Mouse (Mus musculus): ENCODE measurements at regions not wholly inside any gene's neighbourhood (a gene's known extent, or its start where the extent isn't known, plus 50 kb on each side); places are given as distances from the start of the nearest gene placed in this dataset.

- H3K4me1 ChIP-seq (replicated peaks) = no peaks in the 10 kb centered on the region
These were observed 102.3 kb downstream of the Pja2 start for GRCm38 (mm10) chr17:64229225-64229976.

DNA sequence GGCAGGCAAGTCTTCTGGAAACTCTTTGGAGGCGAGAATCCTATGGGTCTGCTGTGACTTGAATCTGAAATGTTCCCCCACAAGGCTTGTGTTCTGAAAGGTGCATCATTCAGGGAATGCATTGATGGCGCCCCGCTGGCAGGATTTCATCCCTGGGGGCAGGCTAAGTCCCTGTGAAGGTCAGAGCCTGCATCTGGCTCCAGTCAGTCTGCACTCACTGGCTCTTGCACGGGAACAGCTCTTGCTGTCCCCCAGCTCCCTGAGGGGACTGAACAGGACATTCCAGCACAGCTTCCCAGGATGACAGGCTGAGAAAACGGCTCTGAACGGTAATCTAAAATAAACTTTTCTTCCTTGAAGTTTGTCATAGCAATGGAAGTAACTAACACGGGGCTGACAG, 117.1 kb downstream of the Pja2 start:
- Histone ChIP-seq H3K9me3 (no peaks in the 10 kb centered on the region), H3K9ac (no peak overlapping the region), H3K4me3 (no peak overlapping the region), H3K4me2 (no peak overlapping the region), H3K27ac (replicated peaks) (no peak overlapping the region), H3K36me3 (no peaks in the 10 kb centered on the region), H3K4me1 (replicated peaks) (no peaks in the 10 kb centered on the region; the same call in 1 of the 2 replicates), H3K27me3 (no peaks in the 10 kb centered on the region)
- no peak for ATAC-seq (ENCODE audit: low FRiP score, low read depth)
- 32% methylated on average over 7 of the region's 7 CpGs for WGBS

More at GRCm38 (mm10) chr17:64229225-64229976, 102.3 kb downstream of the Pja2 start:
- no peaks in the 10 kb centered on the region for H3K36me3 ChIP-seq
- H3K9me3 ChIP-seq = no peaks in the 10 kb centered on the region
- no peak for ATAC-seq (ENCODE audit: low FRiP score, low read depth)
- no peak overlapping the region for H3K9ac ChIP-seq
- H3K4me2 ChIP-seq = no peak overlapping the region
- H3K27me3 ChIP-seq = no peaks in the 10 kb centered on the region
- no peak overlapping the region for H3K4me3 ChIP-seq
- 53% methylated on average over 5 of the region's 5 CpGs for WGBS
- H3K27ac ChIP-seq (replicated peaks) = no peak overlapping the region

DNA sequence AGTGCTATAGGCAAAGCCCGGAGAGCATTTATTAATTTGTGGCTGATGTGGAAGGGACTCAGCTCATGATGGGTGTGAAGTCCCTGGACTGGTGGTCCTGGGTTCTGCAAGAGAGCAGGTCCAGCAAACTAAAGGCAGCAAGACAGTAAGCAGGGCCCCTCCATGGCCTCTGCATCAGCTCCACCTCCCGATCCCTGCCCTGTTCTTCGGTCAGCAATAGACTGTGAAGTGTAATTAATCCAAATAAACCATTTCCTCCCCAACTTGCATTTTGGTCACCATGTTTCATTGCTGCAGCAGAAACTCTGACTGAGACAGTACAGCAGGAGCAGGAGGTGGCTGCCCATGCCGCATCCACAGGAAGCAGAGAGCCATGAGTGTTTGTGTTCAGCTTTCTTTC, 118.5 kb downstream of the Pja2 start:
- H3K4me1 ChIP-seq (replicated peaks) = no peaks in the 10 kb centered on the region; the same call in 1 of the 2 replicates
- no peak overlapping the region for H3K27ac ChIP-seq (replicated peaks)
- H3K9ac ChIP-seq = no peak overlapping the region
- H3K4me2 ChIP-seq = no peak overlapping the region
- no peaks in the 10 kb centered on the region for H3K9me3 ChIP-seq
- ATAC-seq (ENCODE audit: low FRiP score, low read depth) = no peak
- H3K27me3 ChIP-seq = no peaks in the 10 kb centered on the region
- 86% methylated on average over 4 of the region's 4 CpGs for WGBS
- no peaks in the 10 kb centered on the region for H3K36me3 ChIP-seq
- no peak overlapping the region for H3K4me3 ChIP-seq

DNA sequence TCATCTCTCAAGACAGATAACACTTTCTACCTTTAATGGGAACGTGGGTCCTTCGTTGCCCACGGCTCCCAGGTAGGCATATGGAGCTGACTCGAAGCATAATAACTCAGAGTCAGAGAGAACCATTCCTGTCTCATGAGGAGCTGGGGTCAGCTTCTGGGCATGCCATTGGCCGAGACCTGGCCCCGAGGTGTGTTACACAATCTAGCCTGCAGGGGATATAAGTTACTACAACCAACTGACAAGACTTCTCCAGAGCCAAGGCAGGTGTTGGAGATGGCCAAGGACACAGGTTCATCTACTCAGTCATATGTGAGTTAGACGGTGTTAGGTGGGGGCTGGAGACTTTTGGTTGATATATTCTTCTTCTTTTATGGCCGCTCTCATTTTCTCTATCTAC, 120.4 kb downstream of the Pja2 start:
- no peak overlapping the region for H3K9ac ChIP-seq
- no peak overlapping the region for H3K4me2 ChIP-seq
- no peaks in the 10 kb centered on the region for H3K27me3 ChIP-seq
- no peaks in the 10 kb centered on the region; the same call in 1 of the 2 replicates for H3K4me1 ChIP-seq (replicated peaks)
- no peak overlapping the region for H3K4me3 ChIP-seq
- H3K36me3 ChIP-seq = no peaks in the 10 kb centered on the region
- 94% methylated on average over 8 of the region's 8 CpGs for WGBS
- no peak overlapping the region for H3K27ac ChIP-seq (replicated peaks)
- ATAC-seq (ENCODE audit: low FRiP score, low read depth) = no peak
- no peaks in the 10 kb centered on the region for H3K9me3 ChIP-seq

DNA sequence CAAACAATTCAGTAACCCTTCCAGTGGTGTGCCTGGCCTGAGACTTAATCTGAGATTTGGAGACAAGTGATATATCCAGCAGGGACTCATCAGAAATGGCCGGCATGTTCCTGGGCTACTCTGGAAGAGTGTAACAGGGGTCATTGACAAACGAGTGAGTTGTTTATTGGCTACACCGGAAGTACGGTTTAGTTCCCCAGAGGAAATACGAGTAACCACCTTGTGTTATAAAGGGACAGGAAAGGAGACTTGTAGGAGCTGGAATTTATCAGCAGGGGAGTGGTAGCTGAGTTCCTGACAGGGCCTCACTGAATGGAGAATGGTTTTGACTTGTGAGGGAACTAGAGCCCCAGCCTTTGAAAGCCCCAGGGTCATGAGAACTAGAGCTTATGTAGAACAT, 121.3 kb downstream of the Pja2 start:
- Histone ChIP-seq H3K9ac (no peak overlapping the region), H3K27me3 (no peaks in the 10 kb centered on the region), H3K36me3 (no peaks in the 10 kb centered on the region), H3K9me3 (no peaks in the 10 kb centered on the region), H3K4me3 (no peak overlapping the region), H3K4me1 (replicated peaks) (no peaks in the 10 kb centered on the region; the same call in 1 of the 2 replicates), H3K27ac (replicated peaks) (no peak overlapping the region), H3K4me2 (no peak overlapping the region)
- no peak for ATAC-seq (ENCODE audit: low FRiP score, low read depth)
- WGBS = 76% methylated on average over 5 of the region's 5 CpGs

GRCm38 (mm10) chr17:64209640-64210039, 122.1 kb downstream of the Pja2 start:
- Histone ChIP-seq H3K9me3 (no peaks in the 10 kb centered on the region), H3K4me2 (no peak overlapping the region), H3K4me1 (replicated peaks) (no peaks in the 10 kb centered on the region; the same call in 1 of the 2 replicates), H3K36me3 (no peaks in the 10 kb centered on the region), H3K9ac (no peak overlapping the region), H3K27ac (replicated peaks) (0 out of 2 replicates have a peak overlapping the region, but pooled peaks have one; percentile 8), H3K27me3 (no peaks in the 10 kb centered on the region), H3K4me3 (no peak overlapping the region)
- WGBS = 84% methylated on average over 10 of the region's 10 CpGs
- ATAC-seq (ENCODE audit: low FRiP score, low read depth) = no peak

DNA sequence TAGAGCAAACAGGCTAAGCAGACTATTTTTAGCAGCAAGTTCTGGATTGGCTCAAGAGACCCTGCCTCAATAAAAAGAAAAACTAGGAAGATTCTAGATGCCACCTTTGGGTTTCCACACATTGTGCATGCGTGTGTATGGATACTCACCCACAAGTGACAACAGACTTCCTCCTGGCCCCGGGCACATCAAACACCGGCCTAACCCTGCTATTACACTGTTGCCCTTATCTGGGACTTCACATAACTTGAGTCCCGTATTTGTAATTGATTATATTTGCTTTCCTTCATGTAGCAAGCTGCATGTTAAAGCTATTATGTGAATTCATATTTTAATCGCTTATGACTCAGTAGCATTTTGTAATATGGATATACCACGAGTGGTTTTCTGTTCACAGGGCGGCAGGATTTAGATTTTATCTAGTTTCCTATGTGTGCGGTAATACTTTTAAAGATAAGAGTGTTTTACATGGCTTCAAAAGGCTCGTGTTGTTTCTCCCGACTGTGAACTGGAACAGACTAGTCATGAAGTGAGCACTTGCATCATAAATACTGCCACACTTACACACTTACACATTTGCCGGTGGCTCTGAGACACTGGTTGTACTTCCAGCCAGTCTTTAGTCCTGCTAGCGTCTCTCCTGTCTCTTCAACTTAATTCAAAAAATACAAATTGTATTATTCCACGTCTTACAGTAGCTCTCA, 123.4 kb downstream of the Pja2 start:
- Histone ChIP-seq H3K4me2 (no peak overlapping the region), H3K36me3 (no peaks in the 10 kb centered on the region), H3K9me3 (no peaks in the 10 kb centered on the region), H3K27me3 (no peaks in the 10 kb centered on the region), H3K4me1 (replicated peaks) (no peaks in the 10 kb centered on the region), H3K4me3 (no peak overlapping the region), H3K27ac (replicated peaks) (no peak overlapping the region), H3K9ac (no peak overlapping the region)
- WGBS = 86% methylated on average over 13 of the region's 13 CpGs
- no peak for ATAC-seq (ENCODE audit: low FRiP score, low read depth)

DNA sequence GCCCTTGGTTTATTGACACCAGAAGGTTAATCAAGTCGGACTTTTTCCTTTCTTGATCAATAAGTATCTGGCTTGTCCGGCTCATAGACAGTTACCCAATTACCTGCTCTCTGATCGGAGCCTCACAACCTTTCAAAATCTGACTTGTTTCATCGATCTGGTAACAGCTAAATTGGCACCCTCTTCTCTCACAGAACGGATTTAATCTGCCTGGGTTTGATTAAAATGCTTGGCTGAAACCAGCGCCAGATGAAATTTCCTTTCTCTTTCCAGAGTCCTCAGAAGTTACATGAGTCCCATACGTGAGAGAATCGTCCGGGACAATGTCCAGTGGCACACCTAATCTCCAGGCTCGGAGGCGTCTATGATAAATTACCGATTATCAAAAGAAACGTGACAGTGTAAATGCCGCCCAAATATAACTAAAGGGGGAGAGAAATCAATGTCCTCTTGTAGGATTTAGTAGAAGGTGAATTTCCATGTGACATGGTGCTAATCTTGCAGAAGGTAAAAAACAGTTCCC, 125.5 kb downstream of the Pja2 start:
- WGBS = 81% methylated on average over 14 of the region's 14 CpGs
- H3K4me2 ChIP-seq = no peak overlapping the region

GRCm38 (mm10) chr17:64203611-64204010, 128.1 kb downstream of the Pja2 start:
- WGBS = 71% methylated on average over 7 of the region's 7 CpGs
- no peaks in the 10 kb centered on the region for H3K9me3 ChIP-seq
- no peak overlapping the region for H3K4me3 ChIP-seq
- H3K27ac ChIP-seq (replicated peaks) = no peak overlapping the region
- peaks cover 8% of the 10 kb centered on the region for H3K4me1 ChIP-seq (replicated peaks)
- no peak for ATAC-seq (ENCODE audit: low FRiP score, low read depth)
- H3K36me3 ChIP-seq = no peaks in the 10 kb centered on the region
- H3K4me2 ChIP-seq = no peak overlapping the region
- no peak overlapping the region for H3K9ac ChIP-seq
- no peaks in the 10 kb centered on the region for H3K27me3 ChIP-seq

More for the DNA sequence above, 125.5 kb downstream of the Pja2 start:
- Histone ChIP-seq H3K9ac (no peak overlapping the region), H3K27me3 (no peaks in the 10 kb centered on the region), H3K4me3 (no peak overlapping the region), H3K36me3 (no peaks in the 10 kb centered on the region), H3K4me1 (replicated peaks) (no peaks in the 10 kb centered on the region), H3K9me3 (no peaks in the 10 kb centered on the region), H3K27ac (replicated peaks) (no peak overlapping the region)
- ATAC-seq (ENCODE audit: low FRiP score, low read depth) = no peak

DNA sequence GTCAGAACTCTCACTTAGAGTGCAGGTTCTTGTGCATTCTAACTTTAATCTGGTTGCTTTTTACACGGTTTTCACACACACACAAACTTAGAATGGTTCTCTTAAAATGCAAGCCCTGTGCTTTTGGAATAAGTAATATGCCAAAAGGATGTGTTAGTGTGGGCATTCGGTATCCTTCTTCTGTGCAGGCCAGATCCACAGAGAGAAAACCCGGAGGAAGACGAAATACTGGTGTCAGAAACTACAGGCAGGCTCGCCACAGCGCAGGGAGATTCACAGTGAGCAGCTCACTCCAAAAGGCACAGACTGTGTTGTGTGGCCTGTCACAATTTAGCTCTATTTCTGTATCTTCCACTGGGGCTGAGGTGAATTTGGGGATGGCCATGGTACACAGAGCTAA, 129.5 kb downstream of the Pja2 start:
- 88% methylated on average over 6 of the region's 6 CpGs for WGBS

GRCm38 (mm10) chr17:64201609-64202008, 130.1 kb downstream of the Pja2 start:
- H3K27me3 ChIP-seq = no peaks in the 10 kb centered on the region
- H3K36me3 ChIP-seq = no peaks in the 10 kb centered on the region
- ATAC-seq (ENCODE audit: low FRiP score, low read depth) = no peak
- H3K9ac ChIP-seq = no peak overlapping the region
- no peak overlapping the region for H3K4me2 ChIP-seq
- H3K27ac ChIP-seq (replicated peaks) = no peak overlapping the region
- no peaks in the 10 kb centered on the region for H3K9me3 ChIP-seq
- 95% methylated on average over 5 of the region's 5 CpGs for WGBS
- H3K4me3 ChIP-seq = no peak overlapping the region
- H3K4me1 ChIP-seq (replicated peaks) = peaks cover 8% of the 10 kb centered on the region

More for the DNA sequence above, 129.5 kb downstream of the Pja2 start:
- Histone ChIP-seq H3K9ac (no peak overlapping the region), H3K36me3 (no peaks in the 10 kb centered on the region), H3K27ac (replicated peaks) (no peak overlapping the region), H3K9me3 (no peaks in the 10 kb centered on the region), H3K4me3 (no peak overlapping the region), H3K27me3 (no peaks in the 10 kb centered on the region), H3K4me1 (replicated peaks) (peaks cover 8% of the 10 kb centered on the region), H3K4me2 (no peak overlapping the region)
- ATAC-seq (ENCODE audit: low FRiP score, low read depth) = no peak

DNA sequence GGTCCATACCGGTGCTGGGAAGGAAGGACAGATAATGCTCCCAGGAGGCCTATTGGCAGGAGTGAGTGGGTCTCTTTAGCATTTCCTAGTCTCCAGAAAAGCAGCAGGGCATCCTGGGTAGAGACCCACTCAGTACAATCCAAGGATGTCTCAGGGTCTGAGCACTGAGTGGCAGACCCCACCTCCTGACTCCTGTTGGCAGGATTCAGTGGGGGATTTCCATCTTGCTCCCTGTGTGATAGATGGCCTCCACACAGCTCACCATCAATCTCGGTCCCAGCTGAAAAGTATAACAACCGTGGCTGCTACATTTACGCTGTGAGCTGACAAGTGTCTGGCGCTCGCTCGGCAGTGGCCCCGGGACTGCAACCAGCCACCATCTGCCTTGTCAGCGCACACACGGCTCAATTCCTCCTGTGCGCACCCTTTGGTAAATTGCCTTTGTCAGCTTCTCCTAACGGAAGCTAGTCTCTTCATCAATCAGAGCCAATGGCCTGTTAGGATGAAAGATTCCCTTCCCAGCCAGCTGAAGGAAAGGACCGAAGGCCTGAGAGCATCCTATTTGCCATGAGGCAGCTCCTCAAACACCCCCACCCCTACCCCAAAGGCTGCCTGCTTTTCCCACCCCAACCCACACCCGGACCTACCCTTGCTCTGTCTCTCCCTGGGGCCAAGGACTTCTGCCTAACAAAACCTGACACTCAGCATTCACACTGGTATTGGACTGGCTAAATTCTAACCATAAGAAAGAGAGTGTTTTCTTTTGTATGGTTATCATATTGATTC, 131.4 kb downstream of the Pja2 start:
- Histone ChIP-seq H3K36me3 (no peaks in the 10 kb centered on the region), H3K9me3 (no peaks in the 10 kb centered on the region), H3K9ac (no peak overlapping the region), H3K4me2 (peak overlapping the region; percentile 9), H3K4me3 (no peak overlapping the region), H3K27ac (replicated peaks) (peak overlapping the region; percentile 50), H3K27me3 (no peaks in the 10 kb centered on the region), H3K4me1 (replicated peaks) (peaks cover 8% of the 10 kb centered on the region)
- peak; percentile 80 for ATAC-seq (ENCODE audit: low FRiP score, low read depth)
- WGBS = 33% methylated on average over 14 of the region's 14 CpGs

All from hindbrain, embryonic 15.5 days (tissue).